Mouse (Mus musculus) kidney, adult 2 months (tissue): ENCODE results near the gene Dpysl5. TPM values are rescaled to one million over a fixed set of nuclear protein-coding genes. Genes with fewer than 3 reads are reported as not detected.
"Not testable (repeated sequence)": the region's sequence is repeated elsewhere in the genome, so short reads cannot be mapped to it uniquely, and the experiment has no call there.

Source experiments
- DNase-seq: peaks from one replicate; pipeline ENCODE4 v3.0.0; 2021
- H3K27ac ChIP-seq: fragments of 200-500 bp; 2 replicates; pipeline ENCODE4 v1.5.1; 2012; ENCODE audit warnings: low read depth, low read length, control low read depth, inconsistent platforms; ENCODE audit not compliant: insufficient read depth
- H3K27me3 ChIP-seq: fragments of 200-500 bp; replicated peaks from 2 replicates; pipeline ENCODE4 v1.6.1; 2012; ENCODE audit warnings: mild to moderate bottlenecking, moderate library complexity, low read length, inconsistent platforms; ENCODE audit not compliant: control insufficient read depth, insufficient read depth
- H3K36me3 ChIP-seq: fragments of 200-500 bp; 2 replicates; pipeline ENCODE4 v1.6.1; 2012; ENCODE audit warnings: mild to moderate bottlenecking, moderate library complexity, low read length, inconsistent platforms; ENCODE audit not compliant: control insufficient read depth, insufficient read depth
- H3K4me1 ChIP-seq: fragments of 200-500 bp; 2 replicates; pipeline ENCODE4 v1.6.1; 2011; ENCODE audit warnings: low read length; ENCODE audit not compliant: control insufficient read depth, insufficient read depth
- H3K4me3 ChIP-seq: fragments of 200-500 bp; 2 replicates; pipeline ENCODE4 v1.5.1; 2011; ENCODE audit warnings: mild to moderate bottlenecking, low read depth, low read length, control low read depth; ENCODE audit not compliant: insufficient read depth
- CTCF ChIP-seq: fragments of 200-500 bp; conservative IDR thresholded peaks from 2 replicates; pipeline ENCODE4 v1.5.1; 2011; ENCODE audit warnings: low read depth, mild to moderate bottlenecking, control low read depth, low read length, moderate library complexity, mixed read lengths; ENCODE audit not compliant: insufficient read depth, insufficient read length
- POLR2A ChIP-seq: fragments of 200-500 bp; IDR thresholded peaks from one replicate; pipeline ENCODE4 v1.6.1; 2011; ENCODE audit warnings: low read depth, low read length, control low read depth
- WGBS: fragments of 180-500 bp; shearing (Covaris S2); methylation state at CpG from one replicate; pipeline ENCODE4 v1.1.7; 2018; 5-methylcytosine and 5-hydroxymethylcytosine counted together
- polyA plus RNA-seq: library from polyadenylated mRNA; depleted of rRNA; stranded (reverse); fragments of >200 nt; gene quantifications from 2 replicates; pipeline ENCODE4 v1.2.3, GENCODE M21; 2012

The Dpysl5 gene
- polyA plus RNA-seq, 1 experiment: 0.58 TPM

DNA sequence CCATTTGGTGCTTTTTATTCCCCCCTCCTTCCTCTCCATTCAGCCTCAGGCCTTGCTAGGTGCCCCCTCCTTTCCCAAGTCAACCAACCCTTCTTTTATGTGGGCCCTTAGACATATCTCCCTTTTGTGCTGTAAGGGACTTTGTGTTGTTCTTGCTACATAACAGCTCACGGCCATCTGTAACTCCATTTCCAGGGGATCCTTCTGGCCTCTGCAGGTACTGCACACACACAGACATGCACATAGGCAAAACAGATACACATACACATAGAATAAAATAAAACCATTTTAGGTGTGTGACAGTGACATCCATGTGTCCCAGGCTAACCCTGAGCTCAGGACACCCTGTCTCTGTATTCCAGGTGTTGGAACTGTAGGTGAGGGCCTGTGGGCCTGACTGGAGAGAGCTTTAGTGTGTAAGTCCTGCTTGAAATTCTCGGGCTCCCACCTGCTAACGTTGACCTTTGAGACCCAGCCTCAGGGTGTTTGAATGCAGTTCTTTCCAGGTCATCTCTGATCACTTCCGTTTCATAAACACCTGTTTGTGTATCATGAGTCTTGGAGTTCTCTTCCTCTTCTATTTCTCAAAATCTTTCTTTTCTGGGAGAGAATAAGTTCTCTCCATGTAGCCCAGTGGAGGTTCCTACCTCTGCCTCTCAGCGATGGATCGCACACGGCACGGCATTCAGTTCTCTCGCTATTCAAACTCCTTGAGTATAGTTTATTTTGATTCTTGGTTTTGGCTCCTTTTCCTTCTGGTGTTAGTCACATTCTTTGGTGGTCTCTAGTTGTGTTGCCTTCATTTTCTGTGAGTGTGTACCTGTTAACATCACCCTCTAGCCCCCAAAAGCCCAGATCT lies 42.5 kb upstream of the Dpysl5 start:
- Histone ChIP-seq H3K27me3 (no peaks in the 10 kb centered on the region), H3K36me3 (no peaks in the 10 kb centered on the region), H3K4me3 (no peak overlapping the region), H3K4me1 (no peaks in the 10 kb centered on the region; the same call in 1 of the 2 replicates), H3K27ac (no peak overlapping the region)
- no peak for DNase-seq
- TF ChIP-seq CTCF (no peak), POLR2A (no peak)
- WGBS: 91% methylated on average over 9 of the region's 9 CpGs

DNA sequence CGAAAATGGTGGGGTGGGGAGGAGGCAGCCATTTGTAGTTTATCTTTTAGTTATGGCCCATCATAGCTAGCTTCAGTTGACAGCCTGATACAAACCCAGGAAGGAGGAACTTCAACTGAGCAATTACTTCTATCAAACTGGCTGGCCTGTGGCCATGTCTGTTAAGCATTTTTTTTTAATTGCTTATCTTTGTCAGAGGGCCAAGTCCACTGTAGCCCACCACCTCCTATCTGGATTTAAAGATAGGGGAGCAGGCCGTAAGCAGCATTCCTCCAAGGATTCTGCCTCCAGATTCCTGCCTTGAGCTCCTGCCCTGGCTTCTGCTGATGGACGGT lies 41.9 kb upstream of the Dpysl5 start:
- no peak for DNase-seq
- TF ChIP-seq POLR2A: no peak
- no peak for TF ChIP-seq CTCF
- no peaks in the 10 kb centered on the region for H3K27me3 ChIP-seq
- no peak overlapping the region for H3K4me3 ChIP-seq
- H3K36me3 ChIP-seq: no peaks in the 10 kb centered on the region
- H3K4me1 ChIP-seq: no peaks in the 10 kb centered on the region; the same call in 1 of the 2 replicates
- no peak overlapping the region for H3K27ac ChIP-seq
- WGBS: 91% methylated on average over 3 of the region's 3 CpGs

DNA sequence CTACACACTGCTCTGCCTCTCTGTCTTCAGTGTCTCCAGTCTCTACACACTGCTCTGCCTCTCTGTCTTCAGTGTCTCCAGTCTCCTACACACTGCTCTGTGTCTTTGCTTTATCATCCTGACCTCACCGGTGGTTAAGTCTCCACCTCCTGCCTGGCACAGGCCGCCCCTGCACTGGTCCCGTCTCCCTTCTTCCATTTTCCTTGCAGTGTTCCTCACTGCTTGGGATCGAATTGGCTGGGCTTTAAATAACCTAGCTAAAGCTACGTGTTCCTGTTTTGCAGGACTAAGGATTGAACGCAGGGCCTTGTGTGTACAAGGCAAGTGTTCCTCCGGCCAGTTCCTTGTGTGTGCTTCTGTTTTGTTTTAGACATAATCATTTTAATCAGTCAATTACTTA lies 41.3 kb upstream of the Dpysl5 start:
- Histone ChIP-seq H3K27ac (no peak overlapping the region), H3K36me3 (no peaks in the 10 kb centered on the region), H3K4me1 (no peaks in the 10 kb centered on the region; the same call in 1 of the 2 replicates), H3K27me3 (no peaks in the 10 kb centered on the region), H3K4me3 (no peak overlapping the region)
- no peak for DNase-seq
- 91% methylated on average over 7 of the region's 7 CpGs for WGBS
- TF ChIP-seq CTCF: no peak
- TF ChIP-seq POLR2A: no peak

DNA sequence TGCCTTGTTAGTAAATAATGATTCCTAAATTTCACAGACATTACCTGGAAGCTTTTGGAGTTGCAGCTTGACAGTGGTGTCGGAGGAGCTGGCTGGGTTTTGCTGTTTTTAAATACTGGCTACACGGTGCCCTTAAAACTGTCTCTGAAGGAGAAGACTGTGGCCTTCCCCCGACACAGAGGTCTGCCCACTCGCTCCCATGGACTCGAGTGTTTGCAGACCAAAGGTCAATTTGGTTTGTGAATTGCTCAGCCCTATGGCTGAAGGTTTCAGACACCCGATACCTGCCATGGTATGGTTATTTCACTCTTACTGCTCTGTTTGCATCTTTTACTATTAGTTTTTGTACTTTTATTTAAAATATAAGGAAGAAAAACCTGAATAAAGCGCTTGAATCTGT lies 37.4 kb upstream of the Dpysl5 start:
- TF ChIP-seq POLR2A (no peak), CTCF (no peak)
- H3K36me3 ChIP-seq: no peaks in the 10 kb centered on the region
- 67% methylated on average over 7 of the region's 7 CpGs for WGBS
- no peak for DNase-seq
- no peak overlapping the region for H3K4me3 ChIP-seq
- no peak overlapping the region for H3K27ac ChIP-seq
- no peaks in the 10 kb centered on the region for H3K27me3 ChIP-seq
- H3K4me1 ChIP-seq: no peaks in the 10 kb centered on the region

DNA sequence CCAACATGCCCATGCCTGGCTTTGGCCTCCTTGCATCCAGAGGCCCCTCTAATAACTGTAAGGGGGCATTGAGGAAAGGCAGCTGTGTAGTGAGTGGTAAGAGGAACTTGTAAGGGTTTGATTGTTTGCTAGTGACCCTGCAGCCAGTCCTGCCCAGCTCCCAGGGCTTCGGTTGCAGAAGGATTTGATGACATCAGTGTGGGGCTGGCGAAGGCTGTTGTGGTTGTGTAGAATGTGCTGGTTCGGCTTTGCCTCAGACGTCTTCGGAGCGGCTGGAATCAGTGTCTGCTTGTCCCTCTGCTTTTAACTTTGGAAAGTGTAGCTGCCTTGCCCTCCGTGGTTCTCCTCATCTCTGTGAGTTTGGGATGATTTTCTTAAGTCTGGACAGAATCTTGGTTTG lies 34.6 kb upstream of the Dpysl5 start:
- Histone ChIP-seq H3K4me1 (no peaks in the 10 kb centered on the region), H3K4me3 (no peak overlapping the region), H3K27me3 (no peaks in the 10 kb centered on the region), H3K36me3 (no peaks in the 10 kb centered on the region), H3K27ac (no peak overlapping the region)
- 94% methylated on average over 7 of the region's 7 CpGs for WGBS
- DNase-seq: no peak
- TF ChIP-seq POLR2A: no peak
- TF ChIP-seq CTCF: no peak

DNA sequence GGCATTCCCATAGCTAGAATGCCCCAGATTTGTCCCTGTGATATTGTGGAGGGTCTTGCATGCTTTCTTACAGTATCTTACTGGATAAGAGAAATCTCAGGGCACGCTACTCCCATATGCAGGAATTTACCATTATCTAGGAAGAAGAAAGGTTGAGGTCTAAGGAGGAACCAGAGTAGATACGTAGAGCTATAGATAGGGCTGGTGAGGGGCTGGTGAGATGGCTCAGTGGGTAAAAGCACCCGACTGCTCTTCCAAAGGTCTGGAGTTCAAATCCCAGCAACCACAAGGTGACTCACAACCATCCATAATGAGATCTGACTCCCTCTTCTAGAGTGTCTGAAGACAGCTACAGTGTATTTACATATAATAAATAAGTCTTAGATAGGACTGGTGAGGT lies 33.3 kb upstream of the Dpysl5 start:
- DNase-seq, H3K36me3 ChIP-seq, H3K4me3 ChIP-seq, H3K4me1 ChIP-seq, H3K27ac ChIP-seq, H3K27me3 ChIP-seq: not testable (repeated sequence)
- 94% methylated on average over 3 of the region's 3 CpGs for WGBS

DNA sequence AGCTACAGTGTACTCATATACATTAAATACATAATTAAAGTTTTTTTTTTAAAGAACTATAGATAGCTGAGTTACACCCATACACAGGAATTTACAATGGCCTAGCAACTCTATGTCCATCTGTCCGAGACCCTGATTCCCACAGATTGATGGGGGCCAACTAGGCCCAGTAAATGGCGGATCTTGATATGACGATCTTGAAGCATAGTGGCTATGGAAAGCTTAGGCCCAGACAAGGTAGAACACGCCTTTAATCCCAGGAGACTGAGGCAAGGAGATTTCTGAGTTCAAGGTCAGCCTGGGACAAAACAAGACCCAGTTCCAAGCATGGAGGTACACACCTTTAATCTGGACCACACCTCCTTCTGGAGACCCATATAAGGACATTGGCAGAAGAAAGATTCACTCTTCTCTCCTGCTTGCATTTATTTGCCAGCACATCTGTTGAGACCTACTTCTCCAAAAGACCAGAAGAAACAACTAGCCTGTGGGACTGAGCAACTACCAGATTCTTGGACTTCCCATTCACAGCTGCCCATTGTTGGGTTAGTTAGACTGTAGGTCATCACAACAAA lies 32.6 kb upstream of the Dpysl5 start:
- TF ChIP-seq CTCF (no peak), POLR2A (no peak)
- H3K4me3 ChIP-seq: no peak overlapping the region
- no peaks in the 10 kb centered on the region for H3K36me3 ChIP-seq
- H3K4me1 ChIP-seq: no peaks in the 10 kb centered on the region
- no peak for DNase-seq
- H3K27ac ChIP-seq: no peak overlapping the region
- 98% methylated on average over 4 of the region's 4 CpGs for WGBS
- no peaks in the 10 kb centered on the region for H3K27me3 ChIP-seq
